Mouse (Mus musculus): ENCODE data around the gene Errfi1. TPM values are rescaled to one million over a fixed set of nuclear protein-coding genes. Genes with fewer than 3 reads are reported as not detected.

The Errfi1 gene
- polyA plus RNA-seq, 1 experiment, result not detected

GRCm38 (mm10) chr4:150914290-150914733, 60.6 kb downstream of the Errfi1 start, which contains the start of the genes Park7 and Tnfrsf9:
Gene Park7, minus strand, starts transcription at chr4:150914437.
Gene Tnfrsf9, plus strand, starts transcription at chr4:150914562.
- peak within 1 kb of the TSS; percentile 65 for H3K4me3 ChIP-seq (ENCODE audit: insufficient read depth, low read depth, low read length)
- H3K27ac ChIP-seq (ENCODE audit: insufficient read depth, low read depth, low read length), result peak within 1 kb of the TSS; percentile 82
- H3K4me1 ChIP-seq (ENCODE audit: control insufficient read depth, insufficient read depth, low read length), result peaks cover 10% of the 10 kb centered on the region
- WGBS, result under 1% methylated on average over 48 of the region's 48 CpGs
- peak; percentile 98 for TF ChIP-seq POLR2A (IDR thresholded peaks at IDR 0.05; ENCODE audit: insufficient read depth, low read depth, low read length)
- peak; percentile 54 for TF ChIP-seq CTCF (IDR thresholded peaks at IDR 0.05; ENCODE audit: insufficient read depth, low read depth, low read length)

GRCm38 (mm10) chr4:150915181-150915906, 61.6 kb downstream of the Errfi1 start:
- no peak for TF ChIP-seq POLR2A (IDR thresholded peaks at IDR 0.05; ENCODE audit: insufficient read depth, low read depth, low read length)
- TF ChIP-seq CTCF (IDR thresholded peaks at IDR 0.05; ENCODE audit: insufficient read depth, low read depth, low read length), result no peak
- Histone ChIP-seq H3K27ac (ENCODE audit: insufficient read depth, low read depth, low read length) (peak overlapping the region; percentile 82), H3K4me3 (ENCODE audit: insufficient read depth, low read depth, low read length) (peak overlapping the region; percentile 65; the same call in 1 of the 2 replicates), H3K4me1 (ENCODE audit: control insufficient read depth, insufficient read depth, low read length) (peaks cover 6% of the 10 kb centered on the region; the same call in 1 of the 2 replicates)
- WGBS, result 30% methylated on average over 10 of the region's 10 CpGs

- no peak for TF ChIP-seq CTCF (IDR thresholded peaks at IDR 0.05; ENCODE audit: insufficient read depth, low read depth, low read length)
- Histone ChIP-seq H3K27ac (ENCODE audit: insufficient read depth, low read depth, low read length) (no peak overlapping the region), H3K4me3 (ENCODE audit: insufficient read depth, low read depth, low read length) (no peak overlapping the region), H3K4me1 (ENCODE audit: control insufficient read depth, insufficient read depth, low read length) (peaks cover 9% of the 10 kb centered on the region; the same call in 1 of the 2 replicates)
- 69% methylated on average over 8 of the region's 8 CpGs for WGBS
Observed at GRCm38 (mm10) chr4:150917336-150918027, 63.8 kb downstream of the Errfi1 start.

Other genes with a start within 250 kb of the Errfi1 start
- not detected in 2 replicates for gene Slc45a1, start 201.7 kb upstream of the Errfi1 start, polyA plus RNA-seq (2012; ENCODE audit: insufficient read depth, insufficient read length, low replicate concordance, missing spikeins)
- gene Park7, start 60.5 kb downstream of the Errfi1 start, polyA plus RNA-seq (2012; ENCODE audit: insufficient read depth, insufficient read length, low replicate concordance, missing spikeins), result not detected in 2 replicates
- gene Tnfrsf9, start 60.6 kb downstream of the Errfi1 start, polyA plus RNA-seq (2012; ENCODE audit: insufficient read depth, insufficient read length, low replicate concordance, missing spikeins), result not detected in 2 replicates
- not detected in 2 replicates for gene Uts2, start 143.2 kb downstream of the Errfi1 start, polyA plus RNA-seq (2012; ENCODE audit: insufficient read depth, insufficient read length, low replicate concordance, missing spikeins)
- gene Per3, start 190.7 kb downstream of the Errfi1 start, polyA plus RNA-seq (2012; ENCODE audit: insufficient read depth, insufficient read length, low replicate concordance, missing spikeins), result not detected in 2 replicates
- gene Vamp3, start 204.0 kb downstream of the Errfi1 start, polyA plus RNA-seq (2012; ENCODE audit: insufficient read depth, insufficient read length, low replicate concordance, missing spikeins), result not detected in 2 replicates
- gene Gm13090, start 235.7 kb downstream of the Errfi1 start, polyA plus RNA-seq (2012; ENCODE audit: insufficient read depth, insufficient read length, low replicate concordance, missing spikeins), result not detected in 2 replicates